8 mouse cellular contexts compared by ENCODE assay signal in the genomic region with DNA sequence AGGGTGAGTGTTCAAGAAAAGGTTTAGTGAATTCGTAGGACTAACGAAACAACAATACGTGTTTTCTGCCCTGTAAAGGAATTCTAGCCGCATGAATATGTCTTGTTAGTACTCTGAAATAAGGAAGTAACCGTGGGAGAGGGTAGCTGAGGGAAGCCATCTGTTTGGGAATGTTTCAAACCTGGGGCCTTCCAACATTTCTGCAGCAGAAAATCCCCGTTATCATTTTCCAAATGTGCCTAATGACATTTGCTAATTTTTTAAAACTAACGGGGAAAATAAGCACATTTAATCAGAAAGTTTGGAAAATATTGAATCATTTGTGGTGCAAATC. TPM values are rescaled to one million over a fixed set of nuclear protein-coding genes. Genes with fewer than 3 reads are reported as not detected.
DNase-seq lines count a peak whose midpoint lies in the region; ATAC-seq and TF ChIP-seq lines count a peak whose summit lies in the region.

No protein-coding gene starts in this region.

- no peaks in the 10 kb centered on the region for H3K27me3 ChIP-seq in embryonic facial prominence, embryonic 11.5 days (ENCODE audit: control insufficient read depth, insufficient read depth, low read length)
- H3K27me3 ChIP-seq in midbrain, embryonic 16.5 days (ENCODE audit: control insufficient read depth, insufficient read depth, low read depth, low read length) = no peaks in the 10 kb centered on the region

- 3% methylated on average over 7 of the region's 7 CpGs for WGBS in embryonic facial prominence, embryonic 11.5 days
- 1% methylated on average over 7 of the region's 7 CpGs for WGBS in midbrain, embryonic 16.5 days

- no peaks in the 10 kb centered on the region for H3K36me3 ChIP-seq in embryonic facial prominence, embryonic 11.5 days (replicated peaks; ENCODE audit: control insufficient read depth, insufficient read depth, low read depth, low read length)
- 0 out of 2 replicates have a peak, but pooled peaks cover 2% of the 10 kb centered on the region for H3K36me3 ChIP-seq in midbrain, embryonic 16.5 days (ENCODE audit: control insufficient read depth, insufficient read depth, low read length)

- peak; percentile 45; the same call in 1 of the 2 replicates for ATAC-seq in embryonic facial prominence, embryonic 11.5 days (replicated peaks; ENCODE audit: insufficient number of reproducible peaks, low FRiP score, low TSS enrichment, low read depth)
- ATAC-seq in inflammation-experienced regulatory T-cells, adult 6 months = peak; percentile 38
- ATAC-seq in midbrain, embryonic 16.5 days = peak; percentile 87

- H3K4me3 ChIP-seq in layer of hippocampus, adult 2 months = peak overlapping the region; percentile 94
- peak overlapping the region; percentile 55 for H3K4me3 ChIP-seq in embryonic facial prominence, embryonic 11.5 days (ENCODE audit: low read depth, low read length)
- H3K4me3 ChIP-seq in midbrain, embryonic 16.5 days (ENCODE audit: low read depth, low read length) = peak overlapping the region; percentile 73

- no peaks in the 10 kb centered on the region for H3K4me1 ChIP-seq in embryonic facial prominence, embryonic 11.5 days (ENCODE audit: control insufficient read depth, insufficient read depth, low read length)
- H3K4me1 ChIP-seq in midbrain, embryonic 16.5 days (ENCODE audit: control insufficient read depth, insufficient read depth, low read length) = peaks cover 5% of the 10 kb centered on the region

- peak overlapping the region; percentile 75 for H3K9ac ChIP-seq in embryonic facial prominence, embryonic 11.5 days (replicated peaks; ENCODE audit: low read length)
- H3K9ac ChIP-seq in midbrain, embryonic 16.5 days (ENCODE audit: low read depth, low read length) = peak overlapping the region; percentile 71

- H3K4me2 ChIP-seq in embryonic facial prominence, embryonic 11.5 days (ENCODE audit: low read depth, low read length) = peak overlapping the region; percentile 43
- peak overlapping the region; percentile 58 for H3K4me2 ChIP-seq in midbrain, embryonic 16.5 days (ENCODE audit: low read length)

- DNase-seq in layer of hippocampus, adult 2 months (ENCODE audit: low spot score in 2 of 2) = no peak
- DNase-seq in layer of hippocampus, adult 9-11 months = no peak
- DNase-seq in embryonic facial prominence, embryonic 11.5 days (ENCODE audit: low spot score) = no peak
- DNase-seq in layer of hippocampus, postnatal 36 days = no peak
- DNase-seq in adrenal gland, postnatal 36 days = no peak
- DNase-seq in yolk sac, embryonic 10.5 days (ENCODE audit: low spot score) = no peak

- peak overlapping the region; percentile 93 for H3K27ac ChIP-seq in layer of hippocampus, adult 2 months
- no peak overlapping the region for H3K27ac ChIP-seq in embryonic facial prominence, embryonic 11.5 days (replicated peaks; ENCODE audit: low read depth, low read length)
- peak overlapping the region; percentile 79 for H3K27ac ChIP-seq in midbrain, embryonic 16.5 days (ENCODE audit: low read length)

- no peaks in the 10 kb centered on the region for H3K9me3 ChIP-seq in embryonic facial prominence, embryonic 11.5 days (replicated peaks; ENCODE audit: control insufficient read depth, low read length)
- H3K9me3 ChIP-seq in midbrain, embryonic 16.5 days (replicated peaks; ENCODE audit: control insufficient read depth, low read length, poor library complexity, severe bottlenecking) = no peaks in the 10 kb centered on the region

- TF ChIP-seq CTCF in layer of hippocampus, adult 2 months (conservative IDR thresholded peaks at IDR 0.05) = no peak

RNA-seq across cellular contexts. Expression of a gene that starts 0.3 kb away (rescaled TPM):
- total RNA-seq in layer of hippocampus, adult 2 months (2021) = 10 to 100 TPM; 37.0 to 40.3 TPM
- polyA plus RNA-seq in embryonic facial prominence, embryonic 11.5 days (2014; fragmentation: Nextera tagmentation; extraction: Ambion mirVana) = 82.2 TPM in 2 replicates
- 100 to 1,000 TPM in 2 of 3 experiments, 10 to 100 TPM in 1; 81.5 to 107 (median 104) TPM for polyA plus RNA-seq in inflammation-experienced regulatory T-cells, adult 6 months (2017; shearing (Covaris generic))
- 103 and 110 TPM in 2 replicates for polyA plus RNA-seq in midbrain, embryonic 16.5 days (2015; fragmentation: Nextera tagmentation; extraction: Ambion mirVana)
- 10 to 100 TPM; 34.3 to 39.1 TPM for total RNA-seq in layer of hippocampus, postnatal 36 days (2021)
- total RNA-seq in adrenal gland, postnatal 36 days (2021) = 10 to 100 TPM; 41.3 to 45.1 TPM

RNA-seq across cellular contexts. Expression of a gene that starts 31.9 kb away (rescaled TPM):
- total RNA-seq in layer of hippocampus, adult 2 months (2021) = 10 to 100 TPM; 40.1 to 43.1 TPM
- 11.9 and 14.0 TPM in 2 replicates for polyA plus RNA-seq in embryonic facial prominence, embryonic 11.5 days (2014; fragmentation: Nextera tagmentation; extraction: Ambion mirVana)
- not detected for polyA plus RNA-seq in inflammation-experienced regulatory T-cells, adult 6 months (2017; shearing (Covaris generic))
- 121 and 122 TPM in 2 replicates for polyA plus RNA-seq in midbrain, embryonic 16.5 days (2015; fragmentation: Nextera tagmentation; extraction: Ambion mirVana)
- 10 to 100 TPM; 43.9 to 45.8 TPM for total RNA-seq in layer of hippocampus, postnatal 36 days (2021)
- total RNA-seq in adrenal gland, postnatal 36 days (2021) = under 1 TPM; 0.56 to 0.82 TPM

Comparison
In these comparisons a context has a peak if more than half of its experiments do, and no peak if none do; other contexts are left out.
1. RNA of a gene that starts 31.9 kb away (total RNA-seq): 43.9 to 45.8 TPM in layer of hippocampus, postnatal 36 days and 40.1 to 43.1 TPM in layer of hippocampus, adult 2 months; 0.56 to 0.82 TPM in adrenal gland, postnatal 36 days; every median in the first group is over 10 times any median in the second.
2. Peak in every context shown above with its lines, with median percentiles within 50 percentile points of each other: H3K4me3 ChIP-seq and ATAC-seq.